Mouse (Mus musculus) thymus, adult 2 months (tissue): ENCODE results near the gene Tada1.

Source experiments
- CTCF ChIP-seq: fragments of 200-500 bp; IDR thresholded peaks from 2 replicates; pipeline ENCODE4 v1.5.1; 2012; ENCODE audit warnings: mild to moderate bottlenecking, control low read depth, low read length, moderate library complexity, borderline replicate concordance; ENCODE audit not compliant: control insufficient read depth, poor library complexity, insufficient read depth; ENCODE audit errors: extremely low read depth
- POLR2A ChIP-seq: fragments of 200-500 bp; IDR thresholded peaks from 2 replicates; pipeline ENCODE4 v1.6.1; 2012; ENCODE audit warnings: mild to moderate bottlenecking, low read length, control low read depth, moderate library complexity; ENCODE audit not compliant: control insufficient read depth, poor library complexity, insufficient read depth; ENCODE audit errors: extremely low read depth

GRCm38 (mm10) chr1:166389406-166390125 lies 10.7 kb downstream of the Tada1 start:
- TF ChIP-seq CTCF (no peak), POLR2A (no peak)
